Mouse (Mus musculus): ENCODE results near the gene Sh3bgrl.
"Not testable (repeated sequence)": the region's sequence is repeated elsewhere in the genome, so short reads cannot be mapped to it uniquely, and the experiment has no call there.

Sh3bgrl gene

DNA sequence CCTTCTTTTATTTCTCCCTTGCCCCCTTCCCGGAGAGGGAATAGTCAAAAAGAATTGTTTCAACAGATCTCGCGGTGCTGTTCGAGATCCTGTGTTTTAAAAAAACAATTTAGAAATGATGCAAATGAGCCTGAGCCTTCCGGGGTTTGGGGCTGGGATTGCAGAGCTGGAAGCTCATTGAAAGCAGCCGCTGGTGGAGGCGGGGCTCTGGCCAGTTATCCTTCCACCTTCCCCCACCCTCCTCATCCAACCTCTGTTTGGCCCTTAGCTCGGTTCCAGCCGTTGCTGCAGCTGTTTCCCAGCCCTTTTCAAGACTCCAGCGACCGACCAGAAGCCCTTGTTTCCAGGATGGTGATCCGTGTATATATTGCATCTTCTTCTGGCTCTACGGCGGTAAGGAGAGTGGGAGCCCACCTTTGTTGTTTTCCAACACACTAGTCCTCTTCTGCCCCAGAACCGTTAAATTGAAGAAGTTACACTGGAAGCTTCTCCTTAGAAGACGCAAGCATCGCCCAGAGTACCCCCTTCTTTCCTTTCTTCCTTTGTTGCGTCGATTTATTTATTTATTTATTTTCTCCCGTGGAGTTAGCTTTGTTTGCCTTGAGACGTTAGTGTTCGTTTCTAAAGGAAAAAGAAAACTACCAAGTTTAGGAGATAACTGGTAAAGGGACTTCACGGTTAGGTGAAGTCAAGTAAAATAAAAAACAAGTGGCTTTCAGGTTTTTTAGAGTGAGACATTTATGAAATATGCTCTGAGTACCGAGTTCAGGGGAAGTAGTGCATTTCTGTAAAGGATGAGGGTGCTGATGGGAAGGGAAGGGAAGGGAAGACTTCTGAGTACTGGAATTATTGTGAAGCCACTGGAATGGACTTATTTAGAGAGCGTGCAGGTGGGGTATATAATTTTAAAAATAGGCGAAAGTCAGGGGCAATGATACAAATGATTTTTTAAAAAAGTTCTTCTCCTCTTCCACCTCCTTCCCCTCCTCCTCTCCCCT is at the start of gene Sh3bgrl:
Sh3bgrl (plus strand) TSS at position 121 of the 998 bp plus-strand sequence.
- no peak for DNase-seq (ENCODE audit: low read depth, low spot score)

DNA sequence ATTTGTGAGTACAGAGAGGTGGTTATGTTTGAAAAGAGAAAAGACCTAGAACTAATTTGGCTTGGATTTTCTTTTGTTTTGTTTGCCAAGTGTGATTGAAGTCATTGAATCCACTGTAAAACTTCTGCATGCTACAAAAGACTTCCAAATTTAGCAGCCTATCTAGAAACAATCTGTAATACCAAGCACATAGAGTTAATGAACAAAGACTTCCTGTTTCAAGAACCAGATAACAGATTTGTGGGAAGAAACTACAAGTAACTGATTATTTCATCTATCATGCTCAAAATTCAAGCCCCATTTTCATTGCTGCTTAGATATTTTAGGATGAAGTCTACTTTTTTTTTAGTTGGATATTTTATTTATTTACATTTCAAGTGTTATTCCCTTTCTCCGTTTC is 47.4 kb upstream of the Sh3bgrl start:
- no peak for DNase-seq (ENCODE audit: low read depth, low spot score)

DNA sequence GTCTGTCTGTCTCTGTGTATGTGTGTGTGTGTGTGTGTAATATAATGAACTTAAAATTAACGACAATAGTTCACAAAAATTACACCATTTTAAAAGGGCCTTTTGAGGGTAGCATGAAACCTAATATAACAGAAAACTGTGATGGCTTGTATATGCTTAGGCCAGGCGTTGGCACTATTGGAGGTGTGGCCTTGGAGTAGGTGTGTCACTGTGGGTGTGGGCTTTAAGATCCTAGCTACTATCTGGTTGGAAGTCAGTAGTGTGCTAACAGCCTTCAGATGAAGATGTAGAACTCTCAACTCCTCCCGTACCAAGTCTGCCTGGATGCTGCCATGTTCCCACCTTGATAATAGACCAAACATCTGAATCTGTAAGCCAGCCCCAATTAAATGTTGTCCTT is 23.4 kb upstream of the Sh3bgrl start:
- no peak for DNase-seq (ENCODE audit: low read depth, low spot score)

DNA sequence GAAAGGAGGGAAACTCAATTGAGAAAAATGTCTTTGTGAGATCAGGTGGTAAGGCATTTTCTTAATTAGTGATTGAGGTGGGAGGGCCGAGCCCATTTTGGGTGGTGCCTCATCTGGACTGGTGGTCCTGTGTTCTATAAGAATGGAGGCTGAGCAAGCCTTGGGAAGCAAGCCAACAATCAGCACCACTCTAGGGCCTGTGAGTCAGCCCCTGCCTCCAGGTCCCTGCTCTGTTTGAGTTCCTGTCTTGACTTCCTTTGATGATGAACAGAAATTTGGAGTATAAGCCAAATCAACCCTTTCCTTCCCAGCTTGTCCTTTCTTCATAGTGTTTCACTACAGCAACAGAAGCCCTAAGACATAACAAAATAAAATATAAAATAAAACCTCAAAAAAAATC is 19.4 kb upstream of the Sh3bgrl start:
- no peak for DNase-seq (ENCODE audit: low read depth, low spot score)

- no peak for DNase-seq (ENCODE audit: low read depth, low spot score)
Measured at GRCm38 (mm10) chrX:109076355-109076754, 18.8 kb upstream of the Sh3bgrl start.

GRCm38 (mm10) chrX:109079354-109079753 is 15.8 kb upstream of the Sh3bgrl start:
- not testable (repeated sequence) for DNase-seq (ENCODE audit: low read depth, low spot score)

GRCm38 (mm10) chrX:109087073-109087472 is 8.1 kb upstream of the Sh3bgrl start:
- DNase-seq (ENCODE audit: low read depth, low spot score), result no peak

- no peak for DNase-seq (ENCODE audit: low read depth, low spot score)
Measured at GRCm38 (mm10) chrX:109094800-109095199, 365 bp upstream of the Sh3bgrl start.

DNA sequence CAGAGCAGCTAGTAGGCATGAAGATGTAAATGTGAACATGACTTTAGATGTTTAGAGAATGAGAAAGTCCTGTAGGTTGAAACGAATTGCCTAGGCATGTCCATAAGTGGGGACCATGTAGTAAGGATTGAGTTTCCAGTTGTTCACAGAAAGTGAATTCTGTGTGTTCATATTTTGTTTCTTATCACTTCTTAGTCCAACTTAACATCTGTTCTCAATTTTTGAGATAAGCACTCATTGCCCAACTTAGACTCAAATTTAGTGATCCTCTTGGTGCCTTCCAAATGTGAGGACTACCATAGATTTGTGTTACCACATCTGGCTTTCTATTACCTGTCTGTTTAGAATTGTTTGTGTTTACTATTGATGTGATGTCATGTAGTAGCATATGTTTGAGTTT is 3.3 kb downstream of the Sh3bgrl start:
- no peak for DNase-seq (ENCODE audit: low read depth, low spot score)

DNA sequence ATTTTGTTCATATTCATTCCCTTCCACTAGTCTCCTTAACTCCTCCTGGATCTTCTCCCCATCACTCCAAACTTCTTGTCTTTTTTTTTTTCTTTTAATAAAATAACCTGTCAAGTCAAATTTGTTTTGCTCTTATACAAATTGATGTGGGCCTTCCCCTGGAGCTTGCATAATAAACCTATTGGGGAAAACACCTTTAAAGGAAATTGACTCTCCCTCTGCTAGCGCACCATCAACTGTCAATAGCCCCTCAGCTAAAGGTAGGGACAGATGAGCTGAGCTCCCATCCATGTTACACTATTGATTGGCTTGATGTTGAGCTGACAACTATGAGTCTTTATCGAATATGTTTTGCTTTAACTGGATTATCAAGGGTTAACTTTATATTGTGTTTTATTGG is 5.3 kb downstream of the Sh3bgrl start:
- DNase-seq (ENCODE audit: low read depth, low spot score), result no peak

DNA sequence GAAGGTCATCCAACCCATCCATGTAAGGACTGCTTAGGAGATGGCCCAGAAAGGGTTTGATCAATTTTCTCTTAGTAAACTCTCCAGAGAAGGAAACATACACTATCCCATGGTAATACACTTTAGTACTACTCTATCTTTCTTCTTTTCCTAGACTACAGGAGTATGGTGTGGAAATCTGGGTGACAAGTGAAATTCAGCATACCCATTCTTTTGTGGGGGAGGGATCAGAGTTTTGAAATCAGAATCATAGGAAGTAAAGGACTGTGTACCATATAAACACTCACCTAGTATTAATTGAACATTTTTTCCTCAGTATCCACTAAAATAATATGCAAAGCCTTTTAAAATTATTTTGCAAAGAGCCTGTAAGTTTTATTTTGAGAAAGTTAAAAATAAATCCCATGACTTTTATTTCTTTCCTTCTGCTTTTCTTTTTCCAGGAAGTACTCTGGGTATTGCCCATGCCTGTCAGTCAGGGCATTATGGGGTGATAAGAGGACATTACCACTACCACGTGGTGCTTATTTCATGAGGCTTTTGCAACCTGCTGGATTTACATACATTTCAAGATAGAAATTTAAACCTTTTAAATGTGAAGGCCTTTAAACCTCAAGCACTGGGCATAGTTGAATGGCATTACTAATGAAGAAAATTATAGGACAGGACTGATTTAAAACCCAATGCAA is 13.1 kb downstream of the Sh3bgrl start:
- DNase-seq (ENCODE audit: low read depth, low spot score), result no peak

DNA sequence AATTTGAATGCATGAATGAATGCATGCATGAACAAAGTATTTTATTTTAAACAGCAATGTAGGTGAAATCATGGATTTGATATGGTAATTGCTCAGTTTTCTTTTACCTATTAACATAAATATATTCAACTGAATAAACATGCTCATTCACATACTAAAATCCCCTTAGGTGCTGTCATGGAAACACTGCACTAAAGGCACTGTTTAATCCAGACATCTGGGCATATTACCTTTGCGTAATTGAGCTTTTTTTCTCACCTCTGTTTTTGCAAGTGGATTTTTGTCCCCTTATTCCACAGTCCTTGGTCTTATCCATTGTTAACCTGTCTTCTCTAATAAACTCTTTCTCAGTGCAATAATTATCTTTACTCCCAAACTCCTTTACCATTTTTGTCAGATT is 17.7 kb downstream of the Sh3bgrl start:
- DNase-seq (ENCODE audit: low read depth, low spot score), result no peak

- DNase-seq (ENCODE audit: low read depth, low spot score), result no peak
Measured at GRCm38 (mm10) chrX:109113401-109114280, 18.5 kb downstream of the Sh3bgrl start.

GRCm38 (mm10) chrX:109119829-109120826 is 25.0 kb downstream of the Sh3bgrl start:
- no peak for DNase-seq (ENCODE audit: low read depth, low spot score)

GRCm38 (mm10) chrX:109121161-109121560 is 26.0 kb downstream of the Sh3bgrl start:
- no peak for DNase-seq (ENCODE audit: low read depth, low spot score)

DNA sequence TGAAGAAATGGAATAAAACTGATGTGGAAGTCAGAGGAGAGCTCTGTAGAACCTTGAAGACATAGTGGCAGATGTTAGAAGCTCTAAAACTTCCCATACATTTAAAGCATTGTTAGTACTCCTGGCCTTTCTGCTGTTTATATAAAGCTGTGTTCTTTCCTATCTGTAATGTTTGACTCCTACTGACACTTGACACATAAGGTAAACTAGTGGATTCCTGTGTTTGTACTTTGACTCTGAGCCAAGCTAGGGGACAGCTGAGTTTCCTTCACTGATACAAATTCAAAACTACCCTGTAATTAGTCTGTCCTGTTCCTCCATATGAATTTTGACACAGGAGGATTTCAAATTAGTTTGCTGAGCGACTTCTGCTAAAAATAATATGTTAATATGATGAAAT is 27.5 kb downstream of the Sh3bgrl start:
- no peak for DNase-seq (ENCODE audit: low read depth, low spot score)

GRCm38 (mm10) chrX:109123762-109124161 is 28.6 kb downstream of the Sh3bgrl start:
- DNase-seq (ENCODE audit: low read depth, low spot score), result no peak

- DNase-seq (ENCODE audit: low read depth, low spot score), result no peak
Measured at GRCm38 (mm10) chrX:109126847-109127246, 31.7 kb downstream of the Sh3bgrl start.

DNA sequence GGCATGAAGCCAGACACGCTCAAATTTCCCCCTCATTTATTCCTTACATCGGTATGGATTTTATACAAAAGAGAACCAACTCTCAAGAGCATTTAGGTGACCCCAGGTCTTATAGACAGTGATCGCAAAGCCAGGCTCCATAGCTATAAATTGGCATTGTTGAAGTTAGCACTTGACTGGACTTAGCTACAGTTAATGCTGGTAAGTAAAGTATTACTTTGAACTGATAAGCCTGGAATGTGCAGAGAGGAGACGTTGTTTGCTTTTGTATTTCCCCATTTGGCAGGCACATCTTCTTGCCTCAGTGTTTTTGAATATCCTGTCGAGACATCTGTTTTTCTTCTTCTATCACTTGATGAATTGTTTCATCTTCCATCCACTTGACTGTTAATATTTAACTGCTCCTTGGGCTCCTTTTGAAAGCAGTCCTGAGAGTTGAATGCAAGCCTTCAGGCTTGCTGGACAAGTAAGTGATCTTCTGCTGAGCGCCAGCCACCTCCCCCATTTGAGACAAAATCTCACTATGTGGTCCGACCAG is 32.5 kb downstream of the Sh3bgrl start:
- DNase-seq (ENCODE audit: low read depth, low spot score), result no peak

GRCm38 (mm10) chrX:109130066-109130465 is 34.9 kb downstream of the Sh3bgrl start:
- no peak for DNase-seq (ENCODE audit: low read depth, low spot score)
